Mouse (Mus musculus) C2C12 (cell line): ENCODE data around the gene Grk3.

ENCODE experiments used
- CTCF ChIP-seq: IDR thresholded peaks from one replicate; pipeline ENCODE4 v1.5.1; 2011; ENCODE audit not compliant: control insufficient read depth, insufficient read depth, insufficient read length
- FOSL1 ChIP-seq: IDR thresholded peaks from one replicate; pipeline ENCODE4 v1.8.0; 2011; ENCODE audit warnings: mild to moderate bottlenecking, low read length; ENCODE audit not compliant: poor library complexity, insufficient read depth, severe bottlenecking
- MYOG ChIP-seq: IDR thresholded peaks from one replicate; pipeline ENCODE4 v1.6.1; 2011; ENCODE audit not compliant: control insufficient read depth, insufficient read length; ENCODE audit errors: extremely low read depth
- USF1 ChIP-seq: IDR thresholded peaks from one replicate; pipeline ENCODE4 v1.6.1; 2011; ENCODE audit warnings: low read depth, mild to moderate bottlenecking, control low read depth, moderate library complexity

GRCm38 (mm10) chr5:112979195-112979594, 36.4 kb downstream of the Grk3 start:
- no peak for TF ChIP-seq MYOG
- no peak for TF ChIP-seq CTCF
- no peak for TF ChIP-seq USF1
- TF ChIP-seq FOSL1, result no peak
